Mouse (Mus musculus): ENCODE results near the gene Rybp. TPM values are rescaled to one million over a fixed set of nuclear protein-coding genes. Genes with fewer than 3 reads are reported as not detected.

The Rybp gene
- polyA plus RNA-seq, 1 experiment from 2014 or later = 4.6 TPM

- H3K4me2 ChIP-seq (ENCODE audit: low read depth, low read length) = no peak overlapping the region
- no peak overlapping the region for H3K27ac ChIP-seq (ENCODE audit: low read length)
- no peak overlapping the region for H3K9ac ChIP-seq (ENCODE audit: low read depth, low read length)
- H3K9me3 ChIP-seq (replicated peaks; ENCODE audit: control insufficient read depth, low read length) = no peaks in the 10 kb centered on the region
- H3K4me1 ChIP-seq (ENCODE audit: control insufficient read depth, low read depth, low read length) = peaks cover 7% of the 10 kb centered on the region
- no peaks in the 10 kb centered on the region for H3K36me3 ChIP-seq (ENCODE audit: control insufficient read depth, insufficient read depth)
- H3K27me3 ChIP-seq (ENCODE audit: control insufficient read depth, insufficient read depth, low read depth, low read length) = no peaks in the 10 kb centered on the region
- ATAC-seq (ENCODE audit: low read depth) = no peak
- no peak overlapping the region for H3K4me3 ChIP-seq (ENCODE audit: low read depth, low read length)
These were observed 11.6 kb downstream of the Rybp start for GRCm38 (mm10) chr6:100275643-100276042.

- Histone ChIP-seq H3K27ac (ENCODE audit: low read length) (no peak overlapping the region), H3K4me3 (ENCODE audit: low read depth, low read length) (no peak overlapping the region), H3K27me3 (ENCODE audit: control insufficient read depth, insufficient read depth, low read depth, low read length) (no peaks in the 10 kb centered on the region), H3K4me1 (ENCODE audit: control insufficient read depth, low read depth, low read length) (peaks cover 7% of the 10 kb centered on the region), H3K9me3 (replicated peaks; ENCODE audit: control insufficient read depth, low read length) (no peaks in the 10 kb centered on the region), H3K36me3 (ENCODE audit: control insufficient read depth, insufficient read depth) (no peaks in the 10 kb centered on the region), H3K9ac (ENCODE audit: low read depth, low read length) (no peak overlapping the region), H3K4me2 (ENCODE audit: low read depth, low read length) (no peak overlapping the region)
- no peak for ATAC-seq (ENCODE audit: low read depth)
- 48% methylated on average over 1 of the region's 1 CpGs for WGBS (ENCODE audit: insufficient replicate concordance)
These were observed 13.7 kb downstream of the Rybp start for GRCm38 (mm10) chr6:100273556-100273955.

- Histone ChIP-seq H3K4me1 (ENCODE audit: control insufficient read depth, low read depth, low read length) (peaks cover 3% of the 10 kb centered on the region), H3K9ac (ENCODE audit: low read depth, low read length) (no peak overlapping the region), H3K4me2 (ENCODE audit: low read depth, low read length) (no peak overlapping the region), H3K27me3 (ENCODE audit: control insufficient read depth, insufficient read depth, low read depth, low read length) (no peaks in the 10 kb centered on the region), H3K36me3 (ENCODE audit: control insufficient read depth, insufficient read depth) (no peaks in the 10 kb centered on the region), H3K9me3 (replicated peaks; ENCODE audit: control insufficient read depth, low read length) (no peaks in the 10 kb centered on the region), H3K27ac (ENCODE audit: low read length) (no peak overlapping the region), H3K4me3 (ENCODE audit: low read depth, low read length) (no peak overlapping the region)
- ATAC-seq (ENCODE audit: low read depth) = peak; percentile 35; the same call in 1 of the 2 replicates
- WGBS (ENCODE audit: insufficient replicate concordance) = 42% methylated on average over 3 of the region's 3 CpGs
These were observed 15.3 kb downstream of the Rybp start for GRCm38 (mm10) chr6:100271992-100272391.

- Histone ChIP-seq H3K9ac (ENCODE audit: low read depth, low read length) (no peak overlapping the region), H3K4me2 (ENCODE audit: low read depth, low read length) (no peak overlapping the region), H3K27me3 (ENCODE audit: control insufficient read depth, insufficient read depth, low read depth, low read length) (no peaks in the 10 kb centered on the region), H3K4me1 (ENCODE audit: control insufficient read depth, low read depth, low read length) (peaks cover 2% of the 10 kb centered on the region), H3K27ac (ENCODE audit: low read length) (no peak overlapping the region), H3K4me3 (ENCODE audit: low read depth, low read length) (no peak overlapping the region), H3K36me3 (ENCODE audit: control insufficient read depth, insufficient read depth) (no peaks in the 10 kb centered on the region), H3K9me3 (replicated peaks; ENCODE audit: control insufficient read depth, low read length) (no peaks in the 10 kb centered on the region)
- ATAC-seq (ENCODE audit: low read depth) = no peak
- 73% methylated on average over 2 of the region's 2 CpGs for WGBS (ENCODE audit: insufficient replicate concordance)
These were observed 16.5 kb downstream of the Rybp start for GRCm38 (mm10) chr6:100270765-100271164.

- 78% methylated on average over 1 of the region's 1 CpGs for whole genome bisulfite sequencing (ENCODE audit: insufficient replicate concordance)
- Histone ChIP-seq H3K27ac (ENCODE audit: low read length) (no peak overlapping the region), H3K4me3 (ENCODE audit: low read depth, low read length) (no peak overlapping the region), H3K36me3 (ENCODE audit: control insufficient read depth, insufficient read depth) (no peaks in the 10 kb centered on the region), H3K4me2 (ENCODE audit: low read depth, low read length) (no peak overlapping the region), H3K9me3 (replicated peaks; ENCODE audit: control insufficient read depth, low read length) (no peaks in the 10 kb centered on the region), H3K4me1 (ENCODE audit: control insufficient read depth, low read depth, low read length) (peaks cover 4% of the 10 kb centered on the region), H3K9ac (ENCODE audit: low read depth, low read length) (no peak overlapping the region), H3K27me3 (ENCODE audit: control insufficient read depth, insufficient read depth, low read depth, low read length) (no peaks in the 10 kb centered on the region)
- ATAC-seq (ENCODE audit: low read depth) = no peak
These were observed 27.7 kb downstream of the Rybp start for GRCm38 (mm10) chr6:100259607-100260006.

- 0 out of 2 replicates have a peak, but pooled peaks have one; percentile 7 for ATAC-seq (ENCODE audit: low read depth)
- no peak overlapping the region for H3K9ac ChIP-seq (ENCODE audit: low read depth, low read length)
- peaks cover 4% of the 10 kb centered on the region for H3K4me1 ChIP-seq (ENCODE audit: control insufficient read depth, low read depth, low read length)
- no peak overlapping the region for H3K4me2 ChIP-seq (ENCODE audit: low read depth, low read length)
- no peak overlapping the region for H3K27ac ChIP-seq (ENCODE audit: low read length)
- no peak overlapping the region for H3K4me3 ChIP-seq (ENCODE audit: low read depth, low read length)
- H3K9me3 ChIP-seq (replicated peaks; ENCODE audit: control insufficient read depth, low read length) = no peaks in the 10 kb centered on the region
- H3K27me3 ChIP-seq (ENCODE audit: control insufficient read depth, insufficient read depth, low read depth, low read length) = no peaks in the 10 kb centered on the region
- H3K36me3 ChIP-seq (ENCODE audit: control insufficient read depth, insufficient read depth) = no peaks in the 10 kb centered on the region
These were observed 29.0 kb downstream of the Rybp start for GRCm38 (mm10) chr6:100258278-100258677.

- 48% methylated on average over 1 of the region's 1 CpGs for WGBS (ENCODE audit: insufficient replicate concordance)
- no peak overlapping the region for H3K4me3 ChIP-seq (ENCODE audit: low read depth, low read length)
- ATAC-seq (ENCODE audit: low read depth) = no peak
- H3K27me3 ChIP-seq (ENCODE audit: control insufficient read depth, insufficient read depth, low read depth, low read length) = no peaks in the 10 kb centered on the region
- no peaks in the 10 kb centered on the region for H3K36me3 ChIP-seq (ENCODE audit: control insufficient read depth, insufficient read depth)
- H3K27ac ChIP-seq (ENCODE audit: low read length) = no peak overlapping the region
- H3K4me1 ChIP-seq (ENCODE audit: control insufficient read depth, low read depth, low read length) = peaks cover 4% of the 10 kb centered on the region
- H3K4me2 ChIP-seq (ENCODE audit: low read depth, low read length) = no peak overlapping the region
- no peaks in the 10 kb centered on the region for H3K9me3 ChIP-seq (replicated peaks; ENCODE audit: control insufficient read depth, low read length)
- no peak overlapping the region for H3K9ac ChIP-seq (ENCODE audit: low read depth, low read length)
These were observed 31.9 kb downstream of the Rybp start for GRCm38 (mm10) chr6:100255411-100255810.

- Histone ChIP-seq H3K27ac (ENCODE audit: low read length) (no peak overlapping the region), H3K4me1 (ENCODE audit: control insufficient read depth, low read depth, low read length) (peaks cover 4% of the 10 kb centered on the region), H3K9me3 (replicated peaks; ENCODE audit: control insufficient read depth, low read length) (no peaks in the 10 kb centered on the region), H3K4me3 (ENCODE audit: low read depth, low read length) (no peak overlapping the region), H3K27me3 (ENCODE audit: control insufficient read depth, insufficient read depth, low read depth, low read length) (no peaks in the 10 kb centered on the region), H3K4me2 (ENCODE audit: low read depth, low read length) (no peak overlapping the region), H3K9ac (ENCODE audit: low read depth, low read length) (no peak overlapping the region), H3K36me3 (ENCODE audit: control insufficient read depth, insufficient read depth) (no peaks in the 10 kb centered on the region)
- ATAC-seq (ENCODE audit: low read depth) = no peak
- WGBS (ENCODE audit: insufficient replicate concordance) = 82% methylated on average over 1 of the region's 1 CpGs
These were observed 32.6 kb downstream of the Rybp start for GRCm38 (mm10) chr6:100254671-100255070.

- WGBS (ENCODE audit: insufficient replicate concordance) = 78% methylated on average over 3 of the region's 3 CpGs
- H3K9me3 ChIP-seq (replicated peaks; ENCODE audit: control insufficient read depth, low read length) = no peaks in the 10 kb centered on the region
- no peak overlapping the region for H3K9ac ChIP-seq (ENCODE audit: low read depth, low read length)
- no peak overlapping the region for H3K4me2 ChIP-seq (ENCODE audit: low read depth, low read length)
- no peak overlapping the region for H3K4me3 ChIP-seq (ENCODE audit: low read depth, low read length)
- H3K4me1 ChIP-seq (ENCODE audit: control insufficient read depth, low read depth, low read length) = no peaks in the 10 kb centered on the region; the same call in none of the 2 replicates
- no peak overlapping the region for H3K27ac ChIP-seq (ENCODE audit: low read length)
- H3K36me3 ChIP-seq (ENCODE audit: control insufficient read depth, insufficient read depth) = no peaks in the 10 kb centered on the region
- ATAC-seq (ENCODE audit: low read depth) = no peak
- no peaks in the 10 kb centered on the region for H3K27me3 ChIP-seq (ENCODE audit: control insufficient read depth, insufficient read depth, low read depth, low read length)
These were observed 42.8 kb downstream of the Rybp start for GRCm38 (mm10) chr6:100244474-100244873.

- ATAC-seq (ENCODE audit: low read depth) = peak; percentile 39
- Histone ChIP-seq H3K36me3 (ENCODE audit: control insufficient read depth, insufficient read depth) (no peaks in the 10 kb centered on the region; the same call in 1 of the 2 replicates), H3K27me3 (ENCODE audit: control insufficient read depth, insufficient read depth, low read depth, low read length) (no peaks in the 10 kb centered on the region), H3K4me3 (ENCODE audit: low read depth, low read length) (no peak overlapping the region), H3K4me1 (ENCODE audit: control insufficient read depth, low read depth, low read length) (peaks cover 20% of the 10 kb centered on the region), H3K9me3 (replicated peaks; ENCODE audit: control insufficient read depth, low read length) (no peaks in the 10 kb centered on the region), H3K9ac (ENCODE audit: low read depth, low read length) (no peak overlapping the region), H3K4me2 (ENCODE audit: low read depth, low read length) (no peak overlapping the region), H3K27ac (ENCODE audit: low read length) (no peak overlapping the region)
These were observed 52.2 kb downstream of the Rybp start for GRCm38 (mm10) chr6:100235036-100235435.
